Mouse (Mus musculus) forebrain, postnatal 0 days (tissue): ENCODE data around the gene Tomm7. TPM values are rescaled to one million over a fixed set of nuclear protein-coding genes. Genes with fewer than 3 reads are reported as not detected.
"Not testable (repeated sequence)": the region's sequence is repeated elsewhere in the genome, so short reads cannot be mapped to it uniquely, and the experiment has no call there.

Experiments
- ATAC-seq: fragments of 200-750 bp; cut with Nextera tagmentation; 2 replicates; pipeline ENCODE4 v1.8.0; 2017; ENCODE audit warnings: mild to moderate bottlenecking, moderate library complexity
- DNase-seq: peaks from one replicate; pipeline ENCODE4 v3.0.0-alpha.2; 2015
- H3K27ac ChIP-seq: fragments of 300-500 bp; sonication (generic); 2 replicates; pipeline ENCODE4 v1.5.1; 2014; ENCODE audit warnings: low read depth, mild to moderate bottlenecking, antibody characterized with exemption, low read length, moderate library complexity, mixed read lengths
- H3K27me3 ChIP-seq: fragments of 300-500 bp; sonication (generic); 2 replicates; pipeline ENCODE4 v1.6.1; 2014; ENCODE audit warnings: mild to moderate bottlenecking, low read length, mixed read lengths; ENCODE audit not compliant: insufficient read depth
- H3K36me3 ChIP-seq: fragments of 300-500 bp; sonication (generic); 2 replicates; pipeline ENCODE4 v1.6.1; 2014; ENCODE audit warnings: mild to moderate bottlenecking, moderate library complexity; ENCODE audit not compliant: insufficient read depth
- H3K4me1 ChIP-seq: fragments of 300-500 bp; sonication (generic); 2 replicates; pipeline ENCODE4 v1.6.1; 2014; ENCODE audit warnings: antibody characterized with exemption; ENCODE audit not compliant: insufficient read depth
- H3K4me2 ChIP-seq: fragments of 300-500 bp; sonication (generic); 2 replicates; pipeline ENCODE4 v1.6.1; 2014; ENCODE audit warnings: low read depth, mild to moderate bottlenecking, moderate library complexity
- H3K4me3 ChIP-seq: fragments of 300-500 bp; sonication (generic); 2 replicates; pipeline ENCODE4 v1.5.1; 2014; ENCODE audit warnings: low read depth, low read length, mixed read lengths
- H3K9ac ChIP-seq: fragments of 300-500 bp; sonication (generic); 2 replicates; pipeline ENCODE4 v1.6.1; 2014; ENCODE audit warnings: mild to moderate bottlenecking
- H3K9me3 ChIP-seq: fragments of 300-500 bp; sonication (generic); 2 replicates; pipeline ENCODE4 v1.6.1; 2016; ENCODE audit warnings: low read length
- CTCF ChIP-seq: sonication (generic); IDR thresholded peaks from 2 replicates; pipeline ENCODE4 v1.5.1; 2016; ENCODE audit warnings: antibody characterized with exemption, control low read depth, low read depth
- WGBS: fragments of 180-500 bp; shearing (Covaris S2); extraction: QIAGEN DNeasy Blood & Tissue Kit; methylation state at CpG from one replicate; pipeline ENCODE4 v1.1.7; 2014; 5-methylcytosine and 5-hydroxymethylcytosine counted together
- polyA plus RNA-seq: library from polyadenylated mRNA; unstranded; fragments of >200 nt; fragmentation: Nextera tagmentation; extraction: Ambion mirVana; gene quantifications from 2 replicates; pipeline ENCODE4 v1.2.1, GENCODE M21; 2015
- total RNA-seq: library from RNA; depleted of rRNA; stranded (reverse); fragments of >200 nt; gene quantifications from 2 replicates; pipeline ENCODE4 v1.2.3, GENCODE M21; 2014

Tomm7 gene
- total and polyA plus RNA-seq, 2 experiments from 2014 or later = 26.3 to 83.3 TPM

DNA sequence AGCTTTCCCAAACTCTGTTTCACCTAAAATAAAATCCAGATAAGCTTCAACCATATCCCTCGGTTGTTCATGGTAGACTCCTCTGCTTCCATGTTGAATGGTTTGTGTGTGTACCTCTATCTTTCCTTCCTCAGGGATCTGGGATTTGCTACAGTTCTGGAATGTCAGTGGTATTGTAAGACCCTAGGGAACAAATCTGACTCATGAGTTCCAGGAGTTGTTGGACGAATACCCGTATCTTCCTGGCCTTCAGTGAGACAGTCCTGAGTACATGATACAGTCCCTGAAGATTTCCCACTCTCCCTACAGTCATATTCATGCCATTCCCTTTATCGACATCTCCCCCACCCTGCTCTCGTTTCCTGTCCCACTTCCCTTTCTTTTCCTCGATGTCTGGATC lies 28.6 kb upstream of the Tomm7 start:
- H3K36me3 ChIP-seq = no peaks in the 10 kb centered on the region
- no peak for DNase-seq
- H3K4me2 ChIP-seq = no peak overlapping the region
- H3K27ac ChIP-seq = no peak overlapping the region
- no peak for ATAC-seq
- H3K4me3 ChIP-seq = no peak overlapping the region
- TF ChIP-seq CTCF = no peak
- peaks cover 3% of the 10 kb centered on the region; the same call in 1 of the 2 replicates for H3K27me3 ChIP-seq
- 87% methylated on average over 6 of the region's 6 CpGs for WGBS
- H3K4me1 ChIP-seq = no peaks in the 10 kb centered on the region
- H3K9ac ChIP-seq = no peak overlapping the region
- H3K9me3 ChIP-seq = no peaks in the 10 kb centered on the region

- ATAC-seq, H3K27me3 ChIP-seq, H3K27ac ChIP-seq, H3K4me3 ChIP-seq, H3K4me2 ChIP-seq, H3K9me3 ChIP-seq, H3K36me3 ChIP-seq, H3K9ac ChIP-seq, H3K4me1 ChIP-seq, DNase-seq: not testable (repeated sequence)
- 94% methylated on average over 2 of the region's 2 CpGs for WGBS
Observed at GRCm38 (mm10) chr5:23871323-23871722, 27.4 kb upstream of the Tomm7 start.

DNA sequence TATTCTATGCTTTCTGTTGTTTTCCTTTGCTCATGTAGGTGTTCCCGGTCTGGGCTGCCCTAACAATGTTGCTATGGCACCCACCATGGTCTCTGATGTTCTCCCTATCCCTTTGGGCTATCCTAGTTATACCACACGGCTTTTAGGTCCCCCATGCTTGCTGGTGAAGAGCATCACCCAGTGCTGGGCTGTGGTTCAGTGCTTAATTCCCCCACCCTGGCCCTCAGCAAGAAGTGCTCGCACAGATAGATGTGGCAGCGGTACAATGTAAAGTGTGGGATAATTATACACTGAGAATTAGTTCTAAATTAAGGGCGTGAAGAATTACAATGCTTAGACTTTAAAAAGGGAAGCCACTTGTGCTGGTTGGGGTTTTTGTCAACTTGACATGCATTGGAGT lies 22.0 kb upstream of the Tomm7 start:
- no peak for TF ChIP-seq CTCF
- ATAC-seq (no peak), DNase-seq (no peak)
- H3K9me3 ChIP-seq = no peaks in the 10 kb centered on the region
- no peaks in the 10 kb centered on the region for H3K27me3 ChIP-seq
- no peak overlapping the region for H3K9ac ChIP-seq
- H3K27ac ChIP-seq = no peak overlapping the region
- no peak overlapping the region for H3K4me3 ChIP-seq
- 83% methylated on average over 5 of the region's 5 CpGs for WGBS
- H3K36me3 ChIP-seq = no peaks in the 10 kb centered on the region
- no peaks in the 10 kb centered on the region for H3K4me1 ChIP-seq
- H3K4me2 ChIP-seq = no peak overlapping the region

GRCm38 (mm10) chr5:23864054-23864965 lies 20.3 kb upstream of the Tomm7 start:
- Histone ChIP-seq H3K9me3 (no peaks in the 10 kb centered on the region), H3K27me3 (no peaks in the 10 kb centered on the region), H3K4me2 (no peak overlapping the region), H3K4me1 (no peaks in the 10 kb centered on the region), H3K36me3 (0 out of 2 replicates have a peak, but pooled peaks cover 3% of the 10 kb centered on the region), H3K9ac (no peak overlapping the region), H3K4me3 (no peak overlapping the region), H3K27ac (no peak overlapping the region)
- ATAC-seq = no peak
- WGBS = 88% methylated on average over 13 of the region's 13 CpGs
- no peak for TF ChIP-seq CTCF
- no peak for DNase-seq

DNA sequence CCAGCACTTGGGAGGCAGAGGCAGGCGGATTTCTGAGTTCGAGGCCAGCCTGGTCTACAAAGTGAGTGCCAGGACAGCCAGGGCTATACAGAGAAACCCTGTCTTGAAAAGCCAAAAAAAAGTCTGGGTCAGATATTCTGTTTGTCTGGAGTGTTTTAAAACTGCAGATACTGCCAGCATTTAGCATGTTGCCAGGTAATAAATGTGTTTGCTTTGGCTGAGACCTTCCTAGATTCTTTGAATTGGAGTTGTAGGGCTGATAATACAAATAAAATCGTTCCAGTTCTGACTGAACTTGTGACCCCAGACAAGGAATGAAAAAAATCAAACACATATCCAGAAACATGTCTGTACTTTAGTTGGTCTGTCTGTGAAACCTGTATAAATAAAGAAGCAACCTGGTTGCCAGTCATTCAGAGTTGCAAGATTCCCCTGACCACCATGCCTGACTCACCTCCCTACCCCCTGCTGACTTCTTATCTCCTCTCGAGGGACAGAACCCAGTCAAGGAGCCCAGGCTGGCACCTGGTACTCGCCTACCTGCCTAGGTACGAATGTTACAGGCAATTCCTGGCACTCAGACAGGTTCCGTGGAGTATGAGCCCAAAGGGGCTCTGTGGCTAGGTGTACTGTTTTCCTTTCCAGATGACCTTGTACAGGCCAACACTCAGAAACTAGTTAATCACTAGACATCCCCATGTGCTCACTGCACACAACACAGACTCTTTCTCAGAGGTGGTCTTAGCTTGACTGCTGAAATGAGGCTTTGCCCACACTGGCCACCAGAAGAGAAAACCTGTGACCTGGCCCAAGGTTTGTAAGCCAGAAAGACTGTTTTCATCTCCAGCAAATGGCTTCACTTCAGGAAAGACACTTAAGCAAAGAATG lies 19.4 kb upstream of the Tomm7 start:
- Histone ChIP-seq H3K36me3 (0 out of 2 replicates have a peak, but pooled peaks cover 3% of the 10 kb centered on the region), H3K9ac (no peak overlapping the region), H3K9me3 (no peaks in the 10 kb centered on the region), H3K4me1 (no peaks in the 10 kb centered on the region), H3K27ac (no peak overlapping the region), H3K27me3 (no peaks in the 10 kb centered on the region), H3K4me3 (no peak overlapping the region), H3K4me2 (no peak overlapping the region)
- no peak for DNase-seq
- no peak for TF ChIP-seq CTCF
- ATAC-seq = no peak
- 87% methylated on average over 7 of the region's 7 CpGs for WGBS

- 76% methylated on average over 5 of the region's 5 CpGs for WGBS
- no peaks in the 10 kb centered on the region for H3K9me3 ChIP-seq
- H3K9ac ChIP-seq = no peak overlapping the region
- DNase-seq = no peak
- no peak overlapping the region for H3K4me3 ChIP-seq
- H3K4me1 ChIP-seq = no peaks in the 10 kb centered on the region
- H3K27ac ChIP-seq = no peak overlapping the region
- no peak for ATAC-seq
- no peaks in the 10 kb centered on the region for H3K27me3 ChIP-seq
- TF ChIP-seq CTCF = no peak
- H3K36me3 ChIP-seq = peaks cover 5% of the 10 kb centered on the region; the same call in 1 of the 2 replicates
- no peak overlapping the region for H3K4me2 ChIP-seq
Observed at GRCm38 (mm10) chr5:23862291-23862690, 18.3 kb upstream of the Tomm7 start.

- DNase-seq (no peak), ATAC-seq (no peak)
- Histone ChIP-seq H3K4me2 (no peak overlapping the region), H3K27me3 (no peaks in the 10 kb centered on the region), H3K27ac (no peak overlapping the region), H3K9ac (no peak overlapping the region), H3K4me3 (no peak overlapping the region), H3K9me3 (no peaks in the 10 kb centered on the region), H3K36me3 (peaks cover 6% of the 10 kb centered on the region; the same call in 1 of the 2 replicates), H3K4me1 (no peaks in the 10 kb centered on the region)
- 95% methylated on average over 9 of the region's 9 CpGs for WGBS
- no peak for TF ChIP-seq CTCF
Observed at GRCm38 (mm10) chr5:23861721-23862120, 17.8 kb upstream of the Tomm7 start.
